Mouse (Mus musculus): ENCODE measurements around the gene 4833439L19Rik. TPM values are rescaled to one million over a fixed set of nuclear protein-coding genes. Genes with fewer than 3 reads are reported as not detected.

Gene 4833439L19Rik
- polyA plus RNA-seq, 1 experiment from 2014 or later: 66.8 TPM

- Histone ChIP-seq H3K4me1 (peaks cover 38% of the 10 kb centered on the region), H3K9ac (peak within 1 kb of the TSS; percentile 82), H3K4me3 (peak within 1 kb of the TSS; percentile 73), H3K27me3 (replicated peaks) (peaks cover 14% of the 10 kb centered on the region), H3K36me3 (no peaks in the 10 kb centered on the region), H3K9me3 (replicated peaks) (no peaks in the 10 kb centered on the region), H3K27ac (peak within 1 kb of the TSS; percentile 60), H3K4me2 (peak within 1 kb of the TSS; percentile 99)
- ATAC-seq: peak; percentile 91
- under 1% methylated on average over 94 of the region's 105 CpGs for WGBS (ENCODE audit: insufficient replicate concordance)
These were observed 61.4 kb downstream of the 4833439L19Rik start, which contains the start of gene Simc1 for GRCm38 (mm10) chr13:54503604-54504521. TSS of gene Simc1 (plus strand) at chr13:54503779.

- Histone ChIP-seq H3K4me3 (peak overlapping the region; percentile 73), H3K27me3 (replicated peaks) (peaks cover 17% of the 10 kb centered on the region), H3K4me1 (peaks cover 38% of the 10 kb centered on the region), H3K4me2 (peak overlapping the region; percentile 99), H3K36me3 (no peaks in the 10 kb centered on the region), H3K27ac (no peak overlapping the region), H3K9ac (peak overlapping the region; percentile 82), H3K9me3 (replicated peaks) (no peaks in the 10 kb centered on the region)
- WGBS (ENCODE audit: insufficient replicate concordance): 1% methylated on average over 14 of the region's 14 CpGs
- ATAC-seq: peak; percentile 52
These were observed 62.0 kb downstream of the 4833439L19Rik start for GRCm38 (mm10) chr13:54503278-54503603.

DNA sequence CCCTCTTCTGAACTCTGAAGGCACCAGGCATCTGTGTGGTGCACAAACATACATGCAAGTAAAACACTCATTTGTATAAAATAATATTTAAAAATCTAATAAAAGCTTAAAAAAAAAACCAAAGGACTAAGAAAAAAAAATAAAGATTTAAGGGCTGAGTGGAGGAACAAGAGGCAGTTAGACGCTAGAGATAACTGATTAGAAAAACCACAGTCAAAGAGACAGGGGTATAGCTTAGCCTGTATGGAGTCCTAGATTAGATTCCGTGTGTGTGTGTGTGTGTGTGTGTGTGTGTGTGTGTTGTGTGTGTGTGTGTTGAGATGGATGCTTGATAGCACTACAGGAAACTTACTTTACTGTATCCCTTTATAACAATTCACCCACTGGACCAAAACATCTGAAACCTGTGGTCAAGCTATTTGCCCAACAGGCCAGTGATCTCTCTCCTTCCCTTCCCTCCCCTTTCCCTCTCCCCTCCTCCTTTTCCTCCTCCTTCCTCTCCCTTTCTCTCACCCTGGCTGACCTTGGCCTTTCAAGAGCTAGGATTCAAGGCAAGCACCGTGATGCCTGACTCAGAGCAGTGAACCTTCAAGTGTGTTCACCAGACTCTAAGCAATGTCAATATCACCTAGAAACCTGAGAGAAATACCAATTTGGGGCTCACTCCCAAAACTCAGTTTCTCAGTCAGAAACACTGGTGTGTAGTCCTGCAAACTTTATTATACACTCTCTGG is 63.1 kb downstream of the 4833439L19Rik start:
- Histone ChIP-seq H3K4me2 (no peak overlapping the region), H3K4me3 (no peak overlapping the region), H3K9ac (no peak overlapping the region), H3K36me3 (no peaks in the 10 kb centered on the region), H3K27ac (no peak overlapping the region), H3K27me3 (replicated peaks) (peaks cover 20% of the 10 kb centered on the region), H3K4me1 (peaks cover 38% of the 10 kb centered on the region), H3K9me3 (replicated peaks) (no peaks in the 10 kb centered on the region)
- no peak for ATAC-seq
- 34% methylated on average over 3 of the region's 3 CpGs for WGBS (ENCODE audit: insufficient replicate concordance)

DNA sequence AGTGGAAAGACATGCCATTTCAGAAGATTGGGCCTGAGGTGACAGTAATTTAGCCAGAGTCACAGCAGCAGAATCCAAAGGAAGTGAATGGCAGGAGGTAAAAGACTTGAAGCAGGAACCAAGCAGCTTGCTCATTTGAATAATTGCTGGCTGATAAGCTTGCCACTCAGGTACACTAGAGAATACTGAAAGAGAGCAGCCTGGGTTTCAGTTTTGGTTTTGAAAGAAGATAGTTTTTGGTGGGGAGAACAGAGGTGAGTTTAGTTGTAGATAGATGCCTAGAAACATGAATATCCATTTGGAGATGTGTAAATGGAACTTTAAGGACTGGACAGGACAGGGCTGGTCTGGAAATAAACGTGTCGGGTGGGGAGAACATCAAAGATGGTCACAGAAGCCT is 63.9 kb downstream of the 4833439L19Rik start:
- Histone ChIP-seq H3K27me3 (replicated peaks) (peaks cover 20% of the 10 kb centered on the region), H3K9me3 (replicated peaks) (no peaks in the 10 kb centered on the region), H3K27ac (no peak overlapping the region), H3K9ac (no peak overlapping the region), H3K4me3 (no peak overlapping the region), H3K4me1 (peaks cover 38% of the 10 kb centered on the region), H3K4me2 (no peak overlapping the region), H3K36me3 (no peaks in the 10 kb centered on the region)
- WGBS (ENCODE audit: insufficient replicate concordance): 56% methylated on average over 2 of the region's 2 CpGs
- no peak for ATAC-seq

Small RNAs within 50 kb of the gene (microRNA-seq; reads per million reads assigned to microRNA genes)
- not detected for gene Gm24195

Other genes with a start within 250 kb of the 4833439L19Rik start
- 0.45 and 0.52 TPM in 2 replicates for gene Cplx2, start 194.1 kb downstream of the 4833439L19Rik start, polyA plus RNA-seq (2016; fragmentation: Nextera tagmentation; extraction: Ambion mirVana)
- gene Thoc3, start 96.6 kb downstream of the 4833439L19Rik start, polyA plus RNA-seq (2016; fragmentation: Nextera tagmentation; extraction: Ambion mirVana): 77.6 and 78.0 TPM in 2 replicates
- gene Simc1, start 61.7 kb downstream of the 4833439L19Rik start, polyA plus RNA-seq (2016; fragmentation: Nextera tagmentation; extraction: Ambion mirVana): 4.0 and 4.3 TPM in 2 replicates
- 10.7 and 10.9 TPM in 2 replicates for gene Arl10, start 9.6 kb upstream of the 4833439L19Rik start, polyA plus RNA-seq (2016; fragmentation: Nextera tagmentation; extraction: Ambion mirVana)
- 82.4 and 85.5 TPM in 2 replicates for gene Nop16, start 24.7 kb upstream of the 4833439L19Rik start, polyA plus RNA-seq (2016; fragmentation: Nextera tagmentation; extraction: Ambion mirVana)
- gene Higd2a, start 24.8 kb upstream of the 4833439L19Rik start, polyA plus RNA-seq (2016; fragmentation: Nextera tagmentation; extraction: Ambion mirVana): 127 and 135 TPM in 2 replicates
- 51.2 and 52.6 TPM in 2 replicates for gene Cltb, start 45.9 kb upstream of the 4833439L19Rik start, polyA plus RNA-seq (2016; fragmentation: Nextera tagmentation; extraction: Ambion mirVana)
- 35.3 and 39.9 TPM in 2 replicates for gene Faf2, start 56.3 kb upstream of the 4833439L19Rik start, polyA plus RNA-seq (2016; fragmentation: Nextera tagmentation; extraction: Ambion mirVana)
- 36.8 and 38.4 TPM in 2 replicates for gene Rnf44, start 128.5 kb upstream of the 4833439L19Rik start, polyA plus RNA-seq (2016; fragmentation: Nextera tagmentation; extraction: Ambion mirVana)
- gene Cdhr2, start 136.0 kb upstream of the 4833439L19Rik start, polyA plus RNA-seq (2016; fragmentation: Nextera tagmentation; extraction: Ambion mirVana): 7.7 and 9.9 TPM in 2 replicates
- gene Gprin1, start 184.4 kb upstream of the 4833439L19Rik start, polyA plus RNA-seq (2016; fragmentation: Nextera tagmentation; extraction: Ambion mirVana): 0.23 and 0.35 TPM in 2 replicates
- not detected in 2 replicates for gene Sncb, start 201.2 kb upstream of the 4833439L19Rik start, polyA plus RNA-seq (2016; fragmentation: Nextera tagmentation; extraction: Ambion mirVana)
- gene Eif4e1b, start 218.6 kb upstream of the 4833439L19Rik start, polyA plus RNA-seq (2016; fragmentation: Nextera tagmentation; extraction: Ambion mirVana): not detected in 2 replicates
- 1.8 and 2.3 TPM in 2 replicates for gene Tspan17, start 223.9 kb upstream of the 4833439L19Rik start, polyA plus RNA-seq (2016; fragmentation: Nextera tagmentation; extraction: Ambion mirVana)